Mouse (Mus musculus) forebrain, embryonic 11.5 days (tissue): ENCODE measurements around the gene Col25a1. TPM values are rescaled to one million over a fixed set of nuclear protein-coding genes. Genes with fewer than 3 reads are reported as not detected.

Experiments
- ATAC-seq: fragments of 200-750 bp; cut with Nextera tagmentation; replicated peaks from 2 replicates; pipeline ENCODE4 v1.8.0; 2017; ENCODE audit warnings: moderate TSS enrichment; ENCODE audit not compliant: low FRiP score
- DNase-seq: peaks from one replicate; pipeline ENCODE4 v3.0.0-alpha.2; 2017; ENCODE audit warnings: low spot score
- H3K27ac ChIP-seq: fragments of 300-500 bp; sonication (generic); 2 replicates; pipeline ENCODE4 v1.5.1; 2014; ENCODE audit warnings: low read depth, low read length
- H3K27me3 ChIP-seq: fragments of 300-500 bp; sonication (generic); 2 replicates; pipeline ENCODE4 v1.6.1; 2014; ENCODE audit warnings: mild to moderate bottlenecking, low read length, mixed read lengths; ENCODE audit not compliant: control insufficient read depth, insufficient read depth
- H3K36me3 ChIP-seq: fragments of 300-500 bp; sonication (generic); 2 replicates; pipeline ENCODE4 v1.6.1; 2014; ENCODE audit warnings: mild to moderate bottlenecking, low read length, moderate library complexity, mixed read lengths; ENCODE audit not compliant: control insufficient read depth, insufficient read depth
- H3K4me1 ChIP-seq: fragments of 300-500 bp; sonication (generic); replicated peaks from 2 replicates; pipeline ENCODE4 v1.6.1; 2014; ENCODE audit warnings: low read length, mixed read lengths; ENCODE audit not compliant: control insufficient read depth, insufficient read depth
- H3K4me2 ChIP-seq: fragments of 300-500 bp; sonication (generic); 2 replicates; pipeline ENCODE4 v1.6.1; 2014; ENCODE audit warnings: low read depth, mild to moderate bottlenecking, low read length, moderate library complexity, mixed read lengths; ENCODE audit not compliant: severe bottlenecking
- H3K4me3 ChIP-seq: fragments of 300-500 bp; sonication (generic); 2 replicates; pipeline ENCODE4 v1.5.1; 2014; ENCODE audit warnings: low read depth, low read length
- H3K9ac ChIP-seq: fragments of 300-500 bp; sonication (generic); 2 replicates; pipeline ENCODE4 v1.6.1; 2014; ENCODE audit warnings: low read length
- H3K9me3 ChIP-seq: fragments of 300-500 bp; sonication (generic); 2 replicates; pipeline ENCODE4 v1.6.1; 2016; ENCODE audit warnings: low read length, mixed read lengths; ENCODE audit not compliant: control insufficient read depth
- WGBS: fragments of 180-500 bp; shearing (Covaris S2); extraction: QIAGEN DNeasy Blood & Tissue Kit; methylation state at CpG from one replicate; pipeline ENCODE4 v1.1.7; 2014; 5-methylcytosine and 5-hydroxymethylcytosine counted together
- polyA plus RNA-seq: library from polyadenylated mRNA; unstranded; fragments of >200 nt; fragmentation: Nextera tagmentation; extraction: Ambion mirVana; gene quantifications from 2 replicates; pipeline ENCODE4 v1.2.1, GENCODE M21; 2014

Col25a1 gene
- polyA plus RNA-seq, 1 experiment from 2014 or later = 2.4 TPM

GRCm38 (mm10) chr3:130473211-130473768 is 342.0 kb downstream of the Col25a1 start:
- H3K4me3 ChIP-seq = no peak overlapping the region
- no peaks in the 10 kb centered on the region for H3K36me3 ChIP-seq
- no peaks in the 10 kb centered on the region for H3K9me3 ChIP-seq
- no peaks in the 10 kb centered on the region for H3K27me3 ChIP-seq
- no peak overlapping the region for H3K4me2 ChIP-seq
- no peak for DNase-seq
- no peak for ATAC-seq
- H3K27ac ChIP-seq = no peak overlapping the region
- H3K9ac ChIP-seq = no peak overlapping the region
- 79% methylated on average over 4 of the region's 4 CpGs for WGBS
- no peaks in the 10 kb centered on the region for H3K4me1 ChIP-seq

- Histone ChIP-seq H3K4me1 (no peaks in the 10 kb centered on the region), H3K27ac (no peak overlapping the region), H3K36me3 (no peaks in the 10 kb centered on the region), H3K9me3 (no peaks in the 10 kb centered on the region), H3K9ac (no peak overlapping the region), H3K4me2 (no peak overlapping the region), H3K4me3 (no peak overlapping the region), H3K27me3 (no peaks in the 10 kb centered on the region)
- ATAC-seq = no peak
- no peak for DNase-seq
- 91% methylated on average over 7 of the region's 7 CpGs for WGBS
These were observed 342.7 kb downstream of the Col25a1 start for GRCm38 (mm10) chr3:130473970-130474369.

GRCm38 (mm10) chr3:130482513-130482912 is 351.2 kb downstream of the Col25a1 start:
- no peak overlapping the region for H3K4me2 ChIP-seq
- 86% methylated on average over 8 of the region's 8 CpGs for WGBS
- H3K27me3 ChIP-seq = no peaks in the 10 kb centered on the region
- no peak overlapping the region for H3K9ac ChIP-seq
- ATAC-seq (no peak), DNase-seq (no peak)
- H3K9me3 ChIP-seq = no peaks in the 10 kb centered on the region
- no peaks in the 10 kb centered on the region for H3K4me1 ChIP-seq
- H3K27ac ChIP-seq = no peak overlapping the region
- no peaks in the 10 kb centered on the region for H3K36me3 ChIP-seq
- H3K4me3 ChIP-seq = no peak overlapping the region

GRCm38 (mm10) chr3:130488839-130489238 is 357.5 kb downstream of the Col25a1 start:
- WGBS = 92% methylated on average over 4 of the region's 4 CpGs
- no peaks in the 10 kb centered on the region for H3K9me3 ChIP-seq
- no peak overlapping the region for H3K9ac ChIP-seq
- DNase-seq = no peak
- no peaks in the 10 kb centered on the region for H3K27me3 ChIP-seq
- H3K27ac ChIP-seq = no peak overlapping the region
- H3K4me1 ChIP-seq = no peaks in the 10 kb centered on the region
- ATAC-seq = no peak
- H3K4me3 ChIP-seq = no peak overlapping the region
- no peaks in the 10 kb centered on the region for H3K36me3 ChIP-seq
- H3K4me2 ChIP-seq = no peak overlapping the region

GRCm38 (mm10) chr3:130494192-130494591 is 362.9 kb downstream of the Col25a1 start:
- peaks cover 6% of the 10 kb centered on the region for H3K4me1 ChIP-seq
- 9% methylated on average over 1 of the region's 1 CpGs for WGBS
- no peak overlapping the region for H3K27ac ChIP-seq
- no peaks in the 10 kb centered on the region for H3K9me3 ChIP-seq
- H3K4me2 ChIP-seq = no peak overlapping the region
- no peak overlapping the region for H3K9ac ChIP-seq
- no peaks in the 10 kb centered on the region for H3K36me3 ChIP-seq
- no peak overlapping the region for H3K4me3 ChIP-seq
- no peaks in the 10 kb centered on the region for H3K27me3 ChIP-seq
- DNase-seq (no peak), ATAC-seq (peak; percentile 66)

- Histone ChIP-seq H3K4me2 (no peak overlapping the region), H3K4me3 (no peak overlapping the region), H3K9me3 (no peaks in the 10 kb centered on the region), H3K27me3 (no peaks in the 10 kb centered on the region), H3K27ac (no peak overlapping the region), H3K36me3 (no peaks in the 10 kb centered on the region), H3K4me1 (peaks cover 6% of the 10 kb centered on the region), H3K9ac (no peak overlapping the region)
- no peak for DNase-seq
- peak; percentile 74 for ATAC-seq
- WGBS = 73% methylated on average over 20 of the region's 20 CpGs
These were observed 363.5 kb downstream of the Col25a1 start for GRCm38 (mm10) chr3:130494665-130495396.

- H3K4me1 ChIP-seq = peaks cover 6% of the 10 kb centered on the region
- DNase-seq (no peak), ATAC-seq (no peak)
- H3K9ac ChIP-seq = no peak overlapping the region
- no peaks in the 10 kb centered on the region for H3K36me3 ChIP-seq
- no peak overlapping the region for H3K4me2 ChIP-seq
- H3K27ac ChIP-seq = no peak overlapping the region
- no peak overlapping the region for H3K4me3 ChIP-seq
- 94% methylated on average over 2 of the region's 2 CpGs for WGBS
- no peaks in the 10 kb centered on the region for H3K27me3 ChIP-seq
- H3K9me3 ChIP-seq = no peaks in the 10 kb centered on the region
These were observed 365.7 kb downstream of the Col25a1 start for GRCm38 (mm10) chr3:130497036-130497435.

GRCm38 (mm10) chr3:130501713-130502112 is 370.4 kb downstream of the Col25a1 start:
- Histone ChIP-seq H3K27me3 (no peaks in the 10 kb centered on the region), H3K9ac (no peak overlapping the region), H3K27ac (no peak overlapping the region), H3K4me2 (no peak overlapping the region), H3K36me3 (no peaks in the 10 kb centered on the region), H3K4me1 (no peaks in the 10 kb centered on the region), H3K4me3 (no peak overlapping the region), H3K9me3 (no peaks in the 10 kb centered on the region)
- WGBS = 71% methylated on average over 3 of the region's 3 CpGs
- ATAC-seq (no peak), DNase-seq (no peak)

GRCm38 (mm10) chr3:130508330-130508729 is 377.0 kb downstream of the Col25a1 start:
- Histone ChIP-seq H3K9ac (no peak overlapping the region), H3K4me1 (no peaks in the 10 kb centered on the region), H3K36me3 (no peaks in the 10 kb centered on the region), H3K27ac (no peak overlapping the region), H3K27me3 (no peaks in the 10 kb centered on the region), H3K9me3 (no peaks in the 10 kb centered on the region), H3K4me3 (no peak overlapping the region), H3K4me2 (no peak overlapping the region)
- ATAC-seq (no peak), DNase-seq (no peak)
- WGBS = 88% methylated on average over 2 of the region's 2 CpGs
